Mouse (Mus musculus) midbrain, embryonic 16.5 days (tissue): ENCODE data around the gene Aanat. TPM values are rescaled to one million over a fixed set of nuclear protein-coding genes. Genes with fewer than 3 reads are reported as not detected.

Source experiments
- ATAC-seq: fragments of 200-750 bp; cut with Nextera tagmentation; 2 replicates; pipeline ENCODE4 v1.8.0; 2017; ENCODE audit warnings: moderate TSS enrichment
- H3K27ac ChIP-seq: fragments of 300-500 bp; sonication (generic); 2 replicates; pipeline ENCODE4 v1.5.1; 2014; ENCODE audit warnings: mild to moderate bottlenecking, low read length, mixed read lengths
- H3K27me3 ChIP-seq: fragments of 300-500 bp; sonication (generic); 2 replicates; pipeline ENCODE4 v1.6.1; 2014; ENCODE audit warnings: low read depth, low read length, mixed read lengths; ENCODE audit not compliant: control insufficient read depth, insufficient read depth
- H3K36me3 ChIP-seq: fragments of 300-500 bp; sonication (generic); 2 replicates; pipeline ENCODE4 v1.6.1; 2014; ENCODE audit warnings: mild to moderate bottlenecking, low read length, moderate library complexity, mixed read lengths; ENCODE audit not compliant: control insufficient read depth, insufficient read depth
- H3K4me1 ChIP-seq: fragments of 300-500 bp; sonication (generic); 2 replicates; pipeline ENCODE4 v1.6.1; 2014; ENCODE audit warnings: mild to moderate bottlenecking, low read length, mixed read lengths; ENCODE audit not compliant: control insufficient read depth, insufficient read depth
- H3K4me2 ChIP-seq: fragments of 300-500 bp; sonication (generic); 2 replicates; pipeline ENCODE4 v1.6.1; 2014; ENCODE audit warnings: mild to moderate bottlenecking, low read length, mixed read lengths
- H3K4me3 ChIP-seq: fragments of 300-500 bp; sonication (generic); 2 replicates; pipeline ENCODE4 v1.5.1; 2014; ENCODE audit warnings: low read depth, mild to moderate bottlenecking, low read length, moderate library complexity, mixed read lengths
- H3K9ac ChIP-seq: fragments of 300-500 bp; sonication (generic); 2 replicates; pipeline ENCODE4 v1.6.1; 2014; ENCODE audit warnings: low read depth, low read length, mixed read lengths
- H3K9me3 ChIP-seq: fragments of 300-500 bp; sonication (generic); replicated peaks from 2 replicates; pipeline ENCODE4 v1.6.1; 2014; ENCODE audit warnings: mild to moderate bottlenecking, low read length, mixed read lengths; ENCODE audit not compliant: control insufficient read depth, poor library complexity, severe bottlenecking
- WGBS: fragments of 180-500 bp; shearing (Covaris S2); extraction: QIAGEN DNeasy Blood & Tissue Kit; methylation state at CpG from one replicate; pipeline ENCODE4 v1.1.7; 2014; 5-methylcytosine and 5-hydroxymethylcytosine counted together
- polyA plus RNA-seq: library from polyadenylated mRNA; unstranded; fragments of >200 nt; fragmentation: Nextera tagmentation; extraction: Ambion mirVana; gene quantifications from 2 replicates; pipeline ENCODE4 v1.2.1, GENCODE M21; 2015

The Aanat gene
- polyA plus RNA-seq, 1 experiment from 2014 or later: 0.20 TPM

DNA sequence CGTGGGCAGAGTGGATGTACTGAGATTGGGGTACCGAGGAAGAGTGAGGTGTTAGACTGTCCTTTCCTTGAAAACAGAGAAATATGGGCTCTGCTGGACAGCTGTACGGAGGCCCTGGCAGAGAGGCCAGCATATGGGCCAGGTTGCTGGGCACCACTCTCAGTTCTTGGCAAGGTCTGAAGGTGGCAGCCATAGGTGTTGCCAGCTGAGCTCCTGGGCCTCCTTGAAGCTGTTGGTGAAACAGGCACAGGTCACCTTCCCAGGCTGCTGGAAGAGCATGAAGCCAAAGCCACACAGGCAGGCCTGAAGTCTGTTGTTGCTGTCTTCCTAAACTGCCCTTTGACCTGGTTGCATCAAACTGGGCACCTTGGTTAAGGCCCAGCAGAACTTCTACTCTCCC lies 55.5 kb downstream of the Aanat start:
- Histone ChIP-seq H3K9me3 (no peaks in the 10 kb centered on the region), H3K27ac (no peak overlapping the region), H3K9ac (no peak overlapping the region), H3K4me3 (no peak overlapping the region), H3K4me1 (peaks cover 10% of the 10 kb centered on the region), H3K27me3 (no peaks in the 10 kb centered on the region), H3K36me3 (no peaks in the 10 kb centered on the region), H3K4me2 (no peak overlapping the region)
- ATAC-seq: no peak
- WGBS: 70% methylated on average over 3 of the region's 3 CpGs

DNA sequence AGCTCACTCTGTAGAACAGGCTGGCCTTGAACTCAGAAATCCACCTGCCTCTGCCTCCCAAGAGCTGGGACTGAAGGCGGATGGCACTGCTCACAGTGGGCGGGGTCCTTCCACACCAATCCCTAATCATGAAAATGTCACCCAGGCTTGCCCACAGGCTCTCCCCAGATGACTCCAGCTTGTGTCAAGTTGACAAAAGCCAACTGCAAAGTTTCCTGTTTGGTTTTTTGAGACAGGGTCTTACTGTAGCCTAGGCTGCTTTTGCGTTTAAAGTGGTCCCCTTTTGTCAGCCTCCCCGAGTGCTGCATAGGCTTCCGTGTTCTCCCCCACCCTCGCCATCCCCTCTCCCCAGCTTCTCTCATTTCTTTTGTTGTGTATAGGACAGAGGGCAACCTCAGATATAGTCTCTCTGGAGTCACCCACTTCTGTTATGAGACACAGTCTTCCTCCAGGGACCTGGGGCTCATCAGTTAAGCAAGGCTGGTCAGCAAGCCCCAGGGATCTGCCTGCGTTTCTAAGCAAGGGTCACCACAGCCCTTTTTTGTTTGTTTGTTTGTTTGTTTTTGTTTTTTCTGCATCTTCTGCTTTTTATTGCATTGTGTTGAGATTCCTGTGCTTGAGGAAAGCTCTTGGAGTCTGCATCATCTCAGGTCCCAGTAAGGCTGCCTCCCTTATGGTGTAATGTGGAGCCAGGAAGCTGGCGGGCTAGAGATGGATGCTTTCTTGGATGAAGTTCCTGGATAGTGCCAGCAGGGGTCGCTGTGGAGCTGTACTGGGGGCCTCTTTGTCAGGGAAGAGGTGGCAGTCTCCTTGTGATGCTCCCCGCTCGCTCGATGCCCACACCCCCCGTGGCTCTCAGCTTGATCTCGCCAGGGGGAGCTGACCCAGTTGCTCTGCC lies 56.7 kb downstream of the Aanat start:
- Histone ChIP-seq H3K27ac (peak overlapping the region; percentile 55), H3K4me3 (no peak overlapping the region)
- WGBS: 40% methylated on average over 14 of the region's 14 CpGs

DNA sequence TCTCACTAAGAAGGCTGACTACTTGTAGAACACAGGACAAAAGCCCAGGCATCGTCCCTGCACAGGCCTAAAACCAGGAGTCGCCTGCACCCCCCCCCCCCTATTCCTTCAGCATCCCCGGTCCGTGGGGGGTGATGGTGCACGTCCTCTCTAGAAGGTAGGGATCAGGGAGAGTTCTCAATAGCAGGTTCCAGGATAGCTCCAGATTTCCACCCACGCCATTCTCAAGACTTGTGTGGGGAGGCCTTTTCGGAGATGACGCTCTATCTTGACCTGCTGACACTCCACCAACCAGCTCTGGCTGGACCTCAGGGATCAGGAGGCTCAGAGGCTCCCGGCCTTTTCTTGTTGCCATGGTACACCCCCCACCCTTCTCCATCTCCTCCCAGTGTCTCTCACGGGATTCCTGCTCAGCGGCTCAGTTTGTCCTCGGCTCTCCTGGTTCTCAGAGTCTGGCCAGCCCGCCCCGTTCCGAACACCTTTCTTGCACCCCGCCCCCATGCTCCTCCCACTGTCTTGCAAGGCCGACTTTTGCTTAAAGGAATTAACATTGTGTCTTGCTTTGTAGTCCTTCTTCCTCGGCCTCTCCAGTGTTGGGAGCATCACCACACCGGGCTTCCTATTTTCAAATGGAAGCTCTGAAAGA lies 57.5 kb downstream of the Aanat start:
- no peaks in the 10 kb centered on the region for H3K36me3 ChIP-seq
- H3K4me1 ChIP-seq: peaks cover 10% of the 10 kb centered on the region
- H3K4me3 ChIP-seq: no peak overlapping the region
- H3K4me2 ChIP-seq: peak overlapping the region; percentile 45
- no peaks in the 10 kb centered on the region for H3K27me3 ChIP-seq
- 5% methylated on average over 19 of the region's 19 CpGs for WGBS
- peak overlapping the region; percentile 61 for H3K9ac ChIP-seq
- H3K27ac ChIP-seq: peak overlapping the region; percentile 55
- H3K9me3 ChIP-seq: no peaks in the 10 kb centered on the region
- ATAC-seq: peak; percentile 52

More for the DNA sequence above, 56.7 kb downstream of the Aanat start:
- peak; percentile 73 for ATAC-seq
- H3K9ac ChIP-seq: peak overlapping the region; percentile 61
- H3K9me3 ChIP-seq: no peaks in the 10 kb centered on the region
- H3K27me3 ChIP-seq: no peaks in the 10 kb centered on the region
- no peaks in the 10 kb centered on the region for H3K36me3 ChIP-seq
- peak overlapping the region; percentile 45 for H3K4me2 ChIP-seq
- H3K4me1 ChIP-seq: peaks cover 10% of the 10 kb centered on the region

GRCm38 (mm10) chr11:116644225-116645112 lies 58.2 kb downstream of the Aanat start:
- Histone ChIP-seq H3K4me2 (no peak overlapping the region), H3K36me3 (no peaks in the 10 kb centered on the region), H3K27me3 (no peaks in the 10 kb centered on the region), H3K4me1 (peaks cover 10% of the 10 kb centered on the region), H3K9ac (peak overlapping the region; percentile 61; the same call in 1 of the 2 replicates), H3K27ac (0 out of 2 replicates have a peak overlapping the region, but pooled peaks have one; percentile 8), H3K4me3 (no peak overlapping the region), H3K9me3 (no peaks in the 10 kb centered on the region)
- 42% methylated on average over 21 of the region's 21 CpGs for WGBS
- ATAC-seq: no peak

- Histone ChIP-seq H3K27ac (no peak overlapping the region), H3K9ac (no peak overlapping the region), H3K36me3 (no peaks in the 10 kb centered on the region), H3K27me3 (no peaks in the 10 kb centered on the region), H3K9me3 (no peaks in the 10 kb centered on the region), H3K4me1 (peaks cover 10% of the 10 kb centered on the region), H3K4me2 (no peak overlapping the region), H3K4me3 (no peak overlapping the region)
- WGBS: 69% methylated on average over 8 of the region's 8 CpGs
- ATAC-seq: no peak
These were observed 59.3 kb downstream of the Aanat start for GRCm38 (mm10) chr11:116645446-116646110.

DNA sequence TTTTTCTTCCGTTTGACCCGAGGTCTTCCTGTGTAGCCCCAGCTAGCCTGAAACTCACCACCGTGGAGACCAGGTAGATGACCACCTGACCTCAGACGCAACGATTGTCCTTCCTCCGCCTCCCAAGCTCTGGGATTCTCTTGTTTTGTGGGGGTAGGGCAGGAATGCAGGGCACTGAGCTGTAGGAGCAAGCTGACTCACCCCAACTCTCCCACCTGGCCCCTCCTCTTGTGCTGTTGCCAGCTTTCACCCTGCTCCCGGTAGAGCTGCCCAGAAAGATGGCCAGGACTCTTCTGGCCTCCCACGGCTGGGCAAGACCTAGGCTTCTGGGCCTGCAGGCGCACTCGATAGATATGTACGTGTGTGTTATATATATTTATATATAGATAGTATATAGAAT lies 59.9 kb downstream of the Aanat start:
- 76% methylated on average over 11 of the region's 11 CpGs for WGBS
- H3K4me3 ChIP-seq: no peak overlapping the region
- no peak overlapping the region for H3K4me2 ChIP-seq
- ATAC-seq: no peak
- H3K27me3 ChIP-seq: no peaks in the 10 kb centered on the region
- peaks cover 10% of the 10 kb centered on the region for H3K4me1 ChIP-seq
- H3K36me3 ChIP-seq: no peaks in the 10 kb centered on the region
- no peaks in the 10 kb centered on the region for H3K9me3 ChIP-seq
- H3K9ac ChIP-seq: no peak overlapping the region
- H3K27ac ChIP-seq: no peak overlapping the region

DNA sequence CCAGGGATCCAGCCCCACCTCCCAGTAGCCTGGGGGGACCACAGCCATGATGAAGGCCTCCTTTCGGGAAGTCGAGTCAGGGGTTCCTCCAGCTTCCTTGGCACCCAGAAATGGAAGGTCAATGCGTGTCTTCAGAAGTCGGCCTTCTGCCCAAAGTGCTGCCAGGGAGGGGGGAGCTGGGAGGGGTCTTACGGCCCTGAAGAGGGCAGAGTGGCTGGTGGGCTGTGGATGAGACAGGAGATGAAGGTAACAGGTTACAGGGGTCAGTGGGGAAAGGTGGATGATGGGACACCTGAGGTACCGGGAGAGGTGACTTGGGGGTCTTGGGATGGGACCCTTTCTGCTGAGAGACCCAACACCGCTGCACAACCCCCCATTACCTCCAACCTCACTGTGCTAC lies 60.5 kb downstream of the Aanat start:
- H3K4me2 ChIP-seq: no peak overlapping the region
- no peaks in the 10 kb centered on the region for H3K27me3 ChIP-seq
- no peak overlapping the region for H3K27ac ChIP-seq
- ATAC-seq: no peak
- no peak overlapping the region for H3K9ac ChIP-seq
- no peak overlapping the region for H3K4me3 ChIP-seq
- no peaks in the 10 kb centered on the region for H3K9me3 ChIP-seq
- WGBS: 90% methylated on average over 7 of the region's 7 CpGs
- H3K36me3 ChIP-seq: no peaks in the 10 kb centered on the region
- H3K4me1 ChIP-seq: peaks cover 12% of the 10 kb centered on the region
